Mouse (Mus musculus): ENCODE results near the gene Cd2bp2.
"Not testable (repeated sequence)": the region's sequence is repeated elsewhere in the genome, so short reads cannot be mapped to it uniquely, and the experiment has no call there.

The Cd2bp2 gene

DNA sequence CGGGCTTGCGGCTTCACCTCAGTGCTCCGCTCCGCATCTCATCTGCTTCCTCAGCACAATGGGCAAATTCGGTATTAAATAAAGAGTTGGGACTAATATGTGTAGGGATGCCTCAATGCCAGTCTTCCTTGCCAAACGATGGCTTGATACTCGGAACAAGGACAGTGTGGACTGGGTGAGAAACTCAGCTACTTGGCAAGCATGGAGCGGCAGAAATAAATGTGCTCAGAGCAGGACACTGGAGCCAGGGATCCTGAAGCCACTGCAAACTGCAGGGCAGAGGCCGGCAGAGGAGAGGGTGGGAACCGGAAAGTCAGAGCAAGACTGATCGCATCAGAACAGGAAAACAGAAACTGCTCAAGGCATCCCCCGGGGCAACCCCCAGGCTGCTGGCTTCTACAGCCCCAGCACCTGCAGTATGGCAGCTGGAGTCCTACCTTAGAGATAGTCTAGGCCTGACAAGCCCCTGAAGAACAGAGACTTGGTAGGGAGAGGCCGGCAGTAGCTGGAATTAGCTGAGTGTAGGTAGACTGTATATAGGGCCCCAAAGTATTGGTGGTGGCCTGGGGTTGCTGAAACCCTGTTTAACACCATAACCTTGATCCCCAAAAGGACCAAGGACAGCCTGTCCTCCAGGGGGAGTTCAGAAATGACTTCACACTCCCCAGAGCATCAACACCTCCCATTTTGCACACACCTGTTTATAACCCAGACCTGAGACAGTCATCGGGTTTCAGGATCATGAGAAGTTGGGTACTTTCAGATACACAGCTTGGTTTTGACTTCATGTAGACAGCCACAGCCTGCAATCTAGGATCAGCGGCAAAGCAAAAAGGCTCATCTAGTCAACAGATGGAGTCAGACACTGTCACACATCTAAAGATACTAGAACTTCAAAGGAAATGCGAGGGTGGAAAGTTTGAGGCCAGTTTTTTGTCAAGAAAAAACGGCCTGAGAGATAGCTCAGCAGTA, 7.3 kb downstream of the Cd2bp2 start:
- no peak for DNase-seq

DNA sequence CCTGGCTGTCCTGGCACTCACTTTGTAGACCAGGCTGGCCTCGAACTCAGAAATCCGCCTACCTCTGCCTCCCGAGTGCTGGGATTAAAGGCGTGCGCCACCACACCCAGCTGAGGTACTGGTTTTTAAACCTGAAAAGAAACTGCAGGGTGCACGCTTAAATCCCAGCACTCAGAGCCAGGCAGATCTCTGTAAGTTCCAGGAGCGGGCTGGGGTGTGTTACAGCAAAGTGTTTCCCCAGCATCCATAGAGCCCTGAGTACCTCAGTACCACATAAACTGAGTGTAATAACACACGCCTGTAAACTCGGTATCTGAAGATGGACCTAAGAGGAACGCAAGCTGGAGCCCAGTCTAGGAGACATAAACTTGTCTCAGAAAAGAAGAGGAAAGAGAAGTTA, 8.5 kb downstream of the Cd2bp2 start:
- DNase-seq, result no peak

DNA sequence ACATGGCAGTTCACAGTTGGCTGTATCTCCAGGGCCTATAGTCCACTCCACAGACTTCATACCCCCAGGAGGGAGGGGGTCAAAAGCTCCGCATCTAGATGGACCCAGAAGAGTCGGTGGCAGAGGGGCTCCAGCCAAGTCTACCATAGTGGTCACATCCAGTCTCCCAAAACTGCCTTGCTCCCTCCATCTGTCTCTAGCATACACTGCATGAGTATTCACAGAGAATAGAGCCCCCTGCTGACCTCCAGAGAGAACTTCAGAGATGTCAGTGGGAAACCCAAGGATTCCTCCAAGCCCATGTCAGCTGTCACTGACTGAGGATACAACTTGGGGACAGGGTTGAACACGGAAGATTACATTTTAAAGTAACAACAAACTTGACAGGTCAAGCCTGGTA, 10.2 kb downstream of the Cd2bp2 start:
- DNase-seq, result no peak

DNA sequence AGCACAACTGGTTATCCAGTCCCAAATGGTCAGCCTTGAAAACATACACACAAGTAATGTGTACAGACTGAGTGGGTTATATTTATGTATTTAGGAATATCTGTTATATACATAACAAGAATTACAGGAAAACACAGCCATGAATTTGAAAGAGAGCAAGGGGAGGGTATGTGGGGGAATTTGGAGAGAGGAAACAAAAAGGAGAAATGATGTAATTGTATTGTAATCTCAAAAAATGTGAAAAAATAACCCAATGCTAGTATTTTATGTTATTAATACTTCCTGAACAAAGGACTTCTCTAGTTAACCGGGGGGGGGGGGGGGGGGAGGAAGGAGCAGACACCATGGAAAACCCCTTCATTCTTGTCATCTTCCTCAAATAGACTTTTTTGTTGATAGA, 11.1 kb downstream of the Cd2bp2 start:
- DNase-seq, result no peak

DNA sequence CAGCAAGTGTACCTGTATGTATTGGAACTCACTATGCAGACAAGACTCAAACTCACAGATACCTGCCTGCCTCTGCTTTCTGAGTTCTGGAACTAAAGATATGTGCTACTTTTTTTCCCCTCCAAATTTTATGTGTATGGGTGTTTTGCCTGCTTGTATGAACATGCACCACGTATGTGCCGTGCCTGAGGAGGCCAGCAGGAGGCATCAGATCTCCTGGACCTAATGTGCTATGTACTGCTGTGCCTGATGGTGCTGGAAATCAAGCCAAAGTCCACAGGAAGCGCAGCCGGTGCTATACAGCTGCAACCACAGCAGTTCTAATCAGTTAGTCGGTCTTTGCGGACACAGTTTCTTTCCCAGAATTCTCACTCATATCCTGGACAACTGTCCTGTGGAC, 12.0 kb downstream of the Cd2bp2 start:
- no peak for DNase-seq

DNA sequence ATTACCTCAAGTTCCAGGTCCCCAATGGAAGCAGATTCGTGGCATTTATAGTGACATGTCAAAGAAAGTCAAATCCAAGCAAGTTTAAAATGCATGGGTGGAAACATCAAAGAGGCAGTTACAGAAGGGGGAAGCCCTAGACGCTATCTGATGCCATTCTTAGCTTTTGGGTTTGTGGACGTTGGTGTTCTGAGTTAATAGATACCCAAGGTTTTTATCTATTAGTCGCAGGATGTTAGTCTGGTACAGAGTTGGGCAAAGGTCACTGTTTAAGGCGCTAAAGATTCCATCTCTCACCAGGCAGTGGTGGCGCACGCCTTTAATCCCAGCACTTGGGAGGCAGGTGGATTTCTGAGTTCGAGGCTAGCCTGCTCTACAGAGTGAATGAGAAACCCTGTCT, 12.5 kb downstream of the Cd2bp2 start:
- DNase-seq, result no peak

DNA sequence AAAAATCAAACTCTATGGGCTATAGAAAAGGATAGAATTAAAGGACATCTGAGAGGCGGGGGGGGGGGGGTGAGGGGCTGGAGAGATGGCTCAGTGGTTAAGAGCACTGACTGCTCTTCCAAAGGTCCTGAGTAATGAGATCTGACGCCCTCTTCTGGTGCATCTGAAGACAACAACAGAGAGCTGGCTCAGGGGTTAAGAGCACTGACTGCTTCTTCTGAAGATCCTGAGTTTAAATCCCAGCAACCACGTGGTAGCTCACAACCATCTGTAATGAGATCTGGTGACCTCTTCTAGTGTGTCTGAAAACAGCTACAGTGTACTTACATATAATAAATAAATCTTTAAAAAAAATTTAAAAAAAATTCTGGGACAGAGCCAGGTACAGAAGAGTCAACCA, 14.1 kb downstream of the Cd2bp2 start:
- DNase-seq, result not testable (repeated sequence)

DNA sequence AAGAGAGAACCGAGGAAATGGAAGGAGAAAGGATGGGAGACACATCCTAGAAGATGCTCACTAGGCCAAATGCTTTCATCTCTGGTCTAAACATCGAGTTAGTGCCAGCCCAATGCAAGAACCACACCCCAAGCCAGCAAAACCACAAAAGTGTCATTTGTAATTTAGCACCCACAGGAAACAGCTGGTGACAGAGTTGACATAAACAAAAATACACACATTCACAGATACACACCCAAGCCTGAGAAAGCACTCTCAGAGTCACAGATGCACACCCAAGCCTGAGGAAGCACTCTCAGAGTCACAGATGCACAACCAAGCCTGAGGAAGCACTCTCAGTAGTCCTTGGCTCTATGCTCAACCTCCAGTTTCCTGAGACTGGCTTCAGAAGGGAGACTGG, 15.1 kb downstream of the Cd2bp2 start:
- no peak for DNase-seq

DNA sequence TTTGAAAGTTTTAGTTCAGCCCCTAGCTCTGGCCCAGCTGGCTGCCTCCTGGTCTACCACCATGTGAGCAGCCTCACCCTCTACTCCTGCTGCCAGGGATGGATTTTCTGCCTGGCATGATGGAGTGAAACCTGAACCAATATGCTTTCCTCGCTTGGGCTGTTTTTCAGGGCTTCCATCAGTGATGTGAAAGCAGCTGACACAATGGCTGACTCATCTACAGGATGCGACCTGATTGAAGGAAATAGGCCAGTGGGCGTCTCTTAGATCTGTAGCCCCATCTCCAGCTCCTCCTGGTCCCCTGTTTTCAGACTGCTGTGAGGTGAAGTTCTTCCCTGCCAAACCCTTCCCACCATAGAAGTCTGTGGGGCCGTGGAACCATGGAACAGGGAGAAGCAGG, 18.9 kb downstream of the Cd2bp2 start:
- DNase-seq, result no peak

DNA sequence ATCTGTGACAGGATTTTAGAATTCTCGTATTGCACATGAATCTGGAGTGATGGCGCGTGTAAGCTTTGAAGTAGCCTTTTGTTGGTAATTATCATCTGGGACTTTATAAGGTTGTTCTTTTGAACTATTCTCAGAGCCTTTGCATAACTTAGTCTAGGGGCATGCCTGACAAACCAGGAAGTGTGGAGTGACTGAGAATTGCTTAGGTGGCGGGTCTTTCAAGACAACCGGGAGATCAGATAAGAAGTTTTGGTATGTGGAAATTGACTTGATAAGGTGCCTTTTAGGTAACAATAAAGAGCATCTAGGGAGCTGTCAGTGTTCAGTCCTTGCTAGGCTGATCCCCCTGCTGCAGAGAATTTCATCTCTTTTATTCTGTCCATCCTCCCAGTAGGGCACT, 29.3 kb downstream of the Cd2bp2 start:
- no peak for DNase-seq

DNA sequence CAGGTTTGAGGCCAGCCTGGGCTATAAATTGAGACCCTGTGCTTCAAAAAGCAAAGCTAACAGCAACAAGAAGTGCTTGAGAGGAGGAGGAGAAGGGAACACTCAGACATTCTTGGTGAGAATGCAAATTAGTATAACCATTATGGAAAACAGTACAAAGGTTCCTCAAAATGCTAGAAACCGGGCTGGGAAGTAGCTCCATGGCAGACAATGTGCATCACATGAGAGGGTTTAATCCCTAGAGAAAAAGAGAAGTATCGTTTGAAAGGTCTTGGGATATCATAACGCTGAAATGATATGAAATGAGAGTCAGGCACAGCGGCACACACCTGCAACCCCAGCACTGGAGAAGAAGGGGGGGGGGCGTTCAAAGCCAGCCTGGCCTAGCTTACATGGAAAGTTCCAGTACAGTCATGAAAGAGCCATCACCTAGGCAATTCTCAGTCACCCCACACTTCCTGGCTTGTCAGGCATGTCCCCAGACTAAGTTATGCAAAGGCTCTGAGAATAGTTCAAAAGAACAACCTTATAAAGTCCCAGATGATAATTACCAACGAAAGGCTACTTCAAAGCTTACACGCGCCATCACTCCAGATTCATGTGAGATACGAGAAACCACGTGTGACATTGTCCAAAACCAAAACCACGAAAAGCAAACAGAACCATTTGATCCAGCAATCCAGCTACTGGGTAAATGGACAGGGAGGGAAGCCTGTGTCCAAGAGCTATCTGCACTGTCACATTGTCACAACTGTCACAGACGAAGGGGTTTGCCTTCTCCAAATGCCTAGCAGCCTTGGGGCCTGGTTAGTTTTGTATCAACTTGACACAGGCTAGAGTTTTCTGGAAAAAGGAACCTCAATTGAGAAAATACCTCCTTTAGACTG, 30.0 kb downstream of the Cd2bp2 start:
- DNase-seq, result no peak

DNA sequence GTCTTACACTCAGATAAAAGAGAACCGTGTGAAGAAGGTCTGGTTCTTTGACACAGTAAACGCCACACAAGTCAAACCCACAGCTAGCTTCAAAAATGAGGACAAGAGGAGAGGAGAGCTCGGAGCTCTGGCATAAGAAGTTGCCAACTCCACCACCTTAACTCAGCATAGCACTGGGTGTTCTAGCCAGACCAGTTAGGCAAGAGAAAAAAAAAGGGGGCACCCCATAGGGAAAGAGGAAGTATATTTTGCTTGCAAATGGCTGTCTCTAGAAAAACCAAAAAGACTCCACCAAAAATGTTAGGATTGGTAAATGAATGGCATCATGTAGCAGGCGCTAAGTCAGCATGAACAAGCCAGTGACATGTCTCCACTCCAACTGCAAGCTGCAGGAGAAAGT, 31.8 kb downstream of the Cd2bp2 start:
- no peak for DNase-seq

DNA sequence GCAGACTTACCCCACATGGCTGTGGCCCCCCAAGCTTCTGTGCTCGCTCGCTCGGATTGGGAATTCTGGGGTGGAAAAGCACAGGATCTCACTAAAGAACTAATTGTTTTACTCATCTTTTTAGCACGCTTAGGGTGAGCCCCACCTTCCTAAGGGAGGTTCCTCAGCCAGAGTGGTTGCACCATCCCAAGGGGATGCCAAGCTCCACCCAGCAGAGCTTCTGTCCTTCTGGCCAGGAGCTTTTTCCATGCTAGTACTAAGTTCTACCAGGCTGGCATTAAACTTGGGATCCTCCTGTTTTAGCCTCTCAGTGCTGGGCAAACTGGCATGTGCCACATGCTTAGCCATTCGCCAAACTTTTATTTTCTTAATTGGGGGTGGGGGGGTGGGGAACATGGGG, 33.3 kb downstream of the Cd2bp2 start:
- no peak for DNase-seq

DNA sequence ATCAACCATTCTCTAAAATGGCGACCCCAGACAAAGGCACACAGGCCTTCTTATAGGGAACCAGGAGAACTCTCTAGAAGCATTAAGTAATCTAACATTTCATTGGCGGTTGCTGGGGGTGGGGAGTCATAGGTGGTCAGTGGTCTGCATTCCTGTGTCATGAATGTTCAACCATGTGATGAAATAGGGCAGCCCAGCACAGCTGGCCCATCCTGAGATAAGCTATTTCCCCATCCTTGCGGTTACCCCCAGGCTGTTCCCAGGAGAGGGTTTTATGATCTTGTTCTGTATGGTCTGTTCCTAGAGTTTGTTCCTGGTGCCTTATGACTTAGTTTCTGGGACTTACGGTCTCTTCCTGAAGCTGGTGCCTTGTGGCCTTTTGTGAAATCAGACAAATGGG, 38.3 kb downstream of the Cd2bp2 start:
- no peak for DNase-seq

DNA sequence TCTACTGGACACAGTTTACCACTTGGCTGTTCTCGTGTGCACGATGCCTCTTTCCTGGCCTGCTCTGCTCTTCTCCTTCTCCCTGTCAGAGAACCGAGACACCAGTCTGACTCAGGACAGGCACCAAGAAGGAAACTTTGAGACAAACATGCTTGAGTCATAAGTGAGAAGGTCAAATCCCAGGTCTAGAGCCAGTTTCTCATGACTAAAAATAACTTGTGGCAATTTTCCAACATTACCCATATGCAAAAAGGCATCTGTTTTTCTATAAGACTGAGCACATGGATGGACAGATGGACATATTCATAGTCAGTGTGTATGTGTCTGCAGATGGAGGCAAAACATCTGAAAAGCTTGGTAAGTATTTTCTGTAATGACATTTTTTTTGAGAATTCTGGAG, 42.4 kb downstream of the Cd2bp2 start:
- no peak for DNase-seq

DNA sequence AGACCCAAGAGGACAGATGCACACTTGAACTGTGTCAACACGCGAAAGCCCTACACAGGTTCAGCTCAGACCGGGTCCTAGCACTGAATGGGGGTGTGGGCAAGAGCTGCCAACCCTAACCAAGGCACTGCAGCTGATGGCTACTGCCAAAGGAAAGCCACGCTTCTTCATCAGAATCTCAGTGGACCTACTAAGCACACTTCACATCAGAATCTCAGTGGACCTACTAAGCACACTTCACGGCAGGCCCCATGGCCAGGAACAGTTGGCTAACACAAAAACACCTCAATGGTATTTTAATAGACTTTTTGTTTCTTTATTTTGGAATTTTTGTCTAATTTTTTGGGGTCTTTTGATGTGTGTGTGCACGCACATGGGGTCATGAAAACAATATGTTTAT, 43.4 kb downstream of the Cd2bp2 start:
- DNase-seq, result no peak

DNA sequence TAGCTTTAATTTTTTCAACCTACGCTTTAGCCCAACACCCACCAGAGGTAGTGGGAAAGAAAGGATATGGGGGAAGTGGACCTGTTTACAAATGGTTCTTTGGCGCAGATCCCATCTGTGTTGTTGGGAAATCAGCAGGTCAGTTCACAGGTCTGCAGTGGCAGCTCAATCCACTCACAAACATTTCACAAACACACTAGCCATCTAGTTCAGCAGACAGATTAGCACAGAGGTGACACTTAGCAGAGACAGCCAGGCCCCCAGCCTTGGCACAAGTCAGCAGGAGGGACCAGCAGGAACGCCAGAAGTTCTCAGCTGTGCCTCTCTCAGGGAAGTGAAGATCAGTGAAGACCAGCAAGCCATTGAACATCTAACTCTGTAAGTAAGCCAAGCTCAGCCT, 47.9 kb downstream of the Cd2bp2 start:
- no peak for DNase-seq

DNA sequence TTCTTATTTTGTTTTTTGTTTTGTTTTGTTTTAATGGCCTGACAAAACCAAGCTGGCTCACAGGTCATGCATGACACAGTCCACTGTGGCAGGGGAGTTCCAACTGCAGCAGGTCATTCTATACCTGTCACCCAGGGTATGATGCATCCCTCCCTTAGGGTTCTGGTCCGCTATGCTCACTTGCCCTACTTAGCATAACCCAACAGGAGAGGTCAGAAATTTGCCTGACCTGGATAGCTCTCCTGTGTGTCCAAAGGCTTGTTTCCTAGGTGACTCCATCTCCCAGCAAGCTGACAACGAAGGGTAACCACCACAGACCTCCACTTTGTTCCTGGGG, 49.6 kb downstream of the Cd2bp2 start:
- no peak for DNase-seq

DNA sequence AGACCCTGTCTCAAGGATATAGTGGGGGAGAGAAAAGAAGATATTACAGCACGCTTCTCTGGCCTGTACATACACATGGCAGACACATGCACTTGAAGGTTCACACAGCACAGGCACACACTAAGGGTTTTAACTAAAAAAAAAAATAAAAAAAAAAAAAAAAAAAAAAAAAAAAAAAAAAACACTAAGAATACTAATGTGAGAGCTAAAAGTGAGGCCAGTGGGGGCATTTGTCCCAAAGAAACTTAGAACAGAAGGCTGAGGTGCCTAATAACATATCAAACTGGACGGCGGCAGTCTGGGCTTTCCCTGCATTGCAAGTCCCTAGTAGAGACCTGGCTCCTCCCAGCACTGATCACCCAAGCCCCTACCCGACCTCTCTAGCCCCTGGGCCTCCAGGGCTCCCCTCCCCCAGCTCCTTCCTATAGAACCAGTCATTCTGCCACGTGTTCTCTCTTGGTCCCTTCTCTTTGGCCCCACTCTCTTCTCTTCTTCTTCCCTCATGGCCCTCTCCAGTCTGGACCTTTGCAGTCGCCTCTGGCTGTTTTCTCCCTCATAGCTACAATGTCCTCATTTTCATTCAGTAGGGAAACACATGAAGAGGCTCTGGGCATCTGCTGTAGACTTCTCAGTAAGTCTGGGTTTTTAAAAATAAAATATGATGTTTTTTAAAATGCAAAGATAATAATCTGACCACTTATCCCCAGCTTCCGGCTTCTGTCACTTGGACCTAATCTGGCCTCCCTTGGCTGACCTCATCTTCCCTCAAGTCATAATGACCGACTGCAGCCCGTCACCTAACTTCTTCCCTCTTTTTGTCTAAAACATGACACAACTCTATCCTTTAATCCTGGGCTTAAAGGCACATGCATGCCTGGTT, 50.2 kb downstream of the Cd2bp2 start:
- no peak for DNase-seq

DNA sequence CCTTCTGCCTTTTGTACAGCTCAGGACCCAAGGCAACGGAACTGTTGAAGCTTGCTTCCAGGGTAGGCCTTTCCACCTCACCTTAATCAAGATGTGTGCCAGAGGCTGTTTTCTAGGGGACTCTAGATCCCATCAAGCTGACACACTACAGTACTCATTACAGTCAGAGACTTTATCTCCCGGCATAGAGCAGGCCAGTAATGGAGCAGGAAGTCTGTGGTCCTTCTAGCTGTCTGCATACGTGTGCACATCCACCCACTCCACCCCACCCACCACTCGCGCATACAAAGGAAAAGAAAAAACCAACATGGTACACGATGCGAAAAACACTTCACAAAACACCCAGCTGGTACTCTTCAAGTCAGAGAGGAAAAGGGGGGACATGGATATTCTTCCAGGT, 51.4 kb downstream of the Cd2bp2 start:
- no peak for DNase-seq

DNA sequence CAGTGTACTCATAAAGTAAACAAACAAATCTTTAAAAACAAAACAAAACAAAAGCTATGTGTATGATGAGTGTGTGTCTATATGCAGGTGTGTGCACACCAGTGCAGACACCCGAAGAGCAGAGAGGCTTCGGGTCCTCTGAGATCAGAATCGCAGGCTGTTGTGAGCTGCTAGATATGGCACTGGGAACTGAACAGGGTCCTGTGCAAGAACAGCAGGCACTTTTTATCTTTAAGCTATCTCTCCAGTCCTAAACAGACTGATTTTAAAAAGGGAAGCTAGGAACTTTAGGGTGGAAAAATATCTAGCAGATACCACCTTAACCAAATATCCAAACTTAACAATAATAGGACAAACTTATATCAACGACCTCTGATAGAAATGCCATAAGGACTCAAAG, 53.2 kb downstream of the Cd2bp2 start:
- DNase-seq, result no peak

DNA sequence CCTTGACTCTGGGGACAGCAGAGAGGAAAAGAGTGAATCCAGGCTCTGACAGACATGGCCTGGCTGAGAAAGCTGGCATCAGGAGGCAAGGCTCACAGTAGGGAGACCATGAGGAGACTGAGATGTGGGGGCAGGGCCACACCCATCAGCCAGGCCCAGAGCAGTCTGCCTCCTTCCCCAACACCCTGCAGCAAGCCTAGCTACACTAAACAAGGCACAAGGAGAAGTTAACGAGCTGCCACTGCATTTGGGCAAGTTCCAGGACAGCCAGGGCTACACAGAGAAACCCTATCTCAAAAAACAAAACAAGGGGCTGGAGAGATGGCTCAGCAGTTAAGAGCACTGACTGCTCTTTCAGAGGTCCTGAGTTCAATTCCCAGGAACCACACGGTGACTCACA, 53.6 kb downstream of the Cd2bp2 start:
- no peak for DNase-seq

Measured in right cerebral cortex, postnatal 25 days (tissue).